ENCODE assay signal across 32 mouse cellular contexts in genomic region chr17:31721637-31722036, GRCm38 (mm10). TPM values are rescaled to one million over a fixed set of nuclear protein-coding genes. Genes with fewer than 3 reads are reported as not detected.
"Had no signal": no experiment of that assay in that cellular context is flagged by ENCODE, and none has a peak within 500 bp of the region (broad histone marks: within the 10 kb centered on the region; RNA-seq: fewer than 3 reads in every experiment).

No protein-coding gene starts in this region.

- H3K9me3 ChIP-seq: heart, embryonic 13.5 days; heart, embryonic 15.5 days; hindbrain, embryonic 13.5 days; hindbrain, embryonic 15.5 days; limb, embryonic 10.5 days; limb, embryonic 12.5 days; liver, embryonic 13.5 days had no signal

- H3K36me3 ChIP-seq: heart, embryonic 13.5 days; heart, embryonic 15.5 days; hindbrain, embryonic 13.5 days; hindbrain, embryonic 15.5 days; limb, embryonic 10.5 days; limb, embryonic 12.5 days; liver, embryonic 13.5 days had no signal

- ATAC-seq: hindbrain, postnatal 0 days; intestine, embryonic 16.5 days had no signal

- H3K27ac ChIP-seq: gastrocnemius, adult 2 months; heart, adult 2 months; heart, embryonic 13.5 days; heart, embryonic 15.5 days; hindbrain, embryonic 13.5 days; hindbrain, embryonic 15.5 days; hindbrain, postnatal 0 days; layer of hippocampus, adult 2 months; left cerebral cortex, adult 2 months; limb, embryonic 10.5 days; limb, embryonic 12.5 days; liver, embryonic 13.5 days had no signal

- H3K4me3 ChIP-seq: gastrocnemius, adult 2 months; heart, adult 2 months; heart, embryonic 13.5 days; heart, embryonic 15.5 days; hindbrain, embryonic 13.5 days; hindbrain, embryonic 15.5 days; layer of hippocampus, adult 2 months; left cerebral cortex, adult 2 months; limb, embryonic 10.5 days; limb, embryonic 12.5 days; liver, embryonic 13.5 days had no signal

- H3K4me1 ChIP-seq: liver, embryonic 13.5 days had no signal

- H3K4me2 ChIP-seq: heart, embryonic 11.5 days; heart, embryonic 13.5 days; heart, embryonic 15.5 days; hindbrain, embryonic 13.5 days; hindbrain, embryonic 15.5 days; limb, embryonic 12.5 days; liver, embryonic 11.5 days; liver, embryonic 13.5 days had no signal

- H3K27me3 ChIP-seq: heart, embryonic 15.5 days; hindbrain, embryonic 13.5 days; hindbrain, embryonic 15.5 days; liver, embryonic 13.5 days had no signal

- H3K9ac ChIP-seq: heart, embryonic 13.5 days; heart, embryonic 15.5 days; hindbrain, embryonic 13.5 days; hindbrain, embryonic 15.5 days; limb, embryonic 12.5 days; liver, embryonic 13.5 days had no signal

- DNase-seq: gastrocnemius, adult 2 months; gastrocnemius, postnatal 10 days; gastrocnemius, postnatal 25 days; heart, adult 11 months; heart, adult 2 months; heart, postnatal 14 days; heart, postnatal 36 days; kidney, adult 11 months; kidney, adult 2 months; kidney, adult 9 months; kidney, postnatal 10 days; kidney, postnatal 25 days; kidney, postnatal 4 days; liver; liver, embryonic 13.5 days had no signal

RNA-seq across cellular contexts. Expression of gene Cryaa, which starts 44.0 kb away (rescaled TPM):
- total RNA-seq: gastrocnemius, adult 2 months; gastrocnemius, postnatal 10 days; gastrocnemius, postnatal 25 days; gastrocnemius, postnatal 4 days; heart, adult 2 months; heart, postnatal 14 days; heart, postnatal 36 days; left cerebral cortex, adult 2 months; left cerebral cortex, postnatal 36 days had no signal
- polyA plus RNA-seq: heart, embryonic 11.5 days; heart, embryonic 13.5 days; heart, embryonic 15.5 days; heart, postnatal 0 days; hindbrain, embryonic 11.5 days; hindbrain, embryonic 13.5 days; kidney, embryonic 16.5 days; limb, embryonic 10.5 days; liver, embryonic 11.5 days; liver, embryonic 13.5 days had no signal
